ENCODE assay signal across 14 mouse cellular contexts in genomic region chr15:99382893-99383292, GRCm38 (mm10). TPM values are rescaled to one million over a fixed set of nuclear protein-coding genes. Genes with fewer than 3 reads are reported as not detected.
DNase-seq lines count a peak whose midpoint lies in the region; ATAC-seq lines count a peak whose summit lies in the region.
"Had no signal": no experiment of that assay in that cellular context is flagged by ENCODE, and none has a peak within 500 bp of the region (broad histone marks: within the 10 kb centered on the region; RNA-seq: fewer than 3 reads in every experiment).

No protein-coding gene starts in this region.

- H3K4me1 ChIP-seq in lung, embryonic 16.5 days (replicated peaks; ENCODE audit: control insufficient read depth, insufficient read depth, low read length): no peaks in the 10 kb centered on the region
- H3K4me1 ChIP-seq in forebrain, embryonic 12.5 days: no peaks in the 10 kb centered on the region
- no peaks in the 10 kb centered on the region for H3K4me1 ChIP-seq in hindbrain, embryonic 10.5 days (replicated peaks)
- H3K4me1 ChIP-seq: heart, embryonic 12.5 days; neural tube, embryonic 15.5 days had no signal

- no peak overlapping the region for H3K4me2 ChIP-seq in lung, embryonic 16.5 days (ENCODE audit: low read depth, low read length)
- H3K4me2 ChIP-seq in forebrain, embryonic 12.5 days: no peak overlapping the region
- H3K4me2 ChIP-seq: heart, embryonic 12.5 days; limb, embryonic 15.5 days; neural tube, embryonic 15.5 days had no signal

- H3K27ac ChIP-seq in lung, embryonic 16.5 days (ENCODE audit: low read length): peak overlapping the region; percentile 46; the same call in 1 of the 2 replicates
- H3K27ac ChIP-seq in forebrain, embryonic 12.5 days: no peak overlapping the region
- no peak overlapping the region for H3K27ac ChIP-seq in hindbrain, embryonic 10.5 days
- H3K27ac ChIP-seq: limb, embryonic 15.5 days; neural tube, embryonic 15.5 days had no signal

- H3K9me3 ChIP-seq in lung, embryonic 16.5 days (ENCODE audit: control insufficient read depth, low read length): no peaks in the 10 kb centered on the region; the same call in 1 of the 2 replicates
- 0 out of 2 replicates have a peak, but pooled peaks cover 3% of the 10 kb centered on the region for H3K9me3 ChIP-seq in forebrain, embryonic 12.5 days
- 0 out of 2 replicates have a peak, but pooled peaks cover 4% of the 10 kb centered on the region for H3K9me3 ChIP-seq in hindbrain, embryonic 10.5 days
- H3K9me3 ChIP-seq: limb, embryonic 15.5 days; neural tube, embryonic 15.5 days had no signal

- H3K4me3 ChIP-seq in lung, embryonic 16.5 days (ENCODE audit: low read length): no peak overlapping the region
- no peak overlapping the region for H3K4me3 ChIP-seq in forebrain, embryonic 12.5 days (replicated peaks)
- H3K4me3 ChIP-seq in hindbrain, embryonic 10.5 days: no peak overlapping the region
- H3K4me3 ChIP-seq: heart, embryonic 12.5 days; limb, embryonic 15.5 days; neural tube, embryonic 15.5 days had no signal

- no peaks in the 10 kb centered on the region for H3K27me3 ChIP-seq in lung, embryonic 16.5 days (ENCODE audit: control insufficient read depth, insufficient read depth, low read depth, low read length)
- H3K27me3 ChIP-seq in forebrain, embryonic 12.5 days: no peaks in the 10 kb centered on the region
- no peaks in the 10 kb centered on the region for H3K27me3 ChIP-seq in hindbrain, embryonic 10.5 days (ENCODE audit: insufficient read depth, poor library complexity, severe bottlenecking)
- H3K27me3 ChIP-seq: heart, embryonic 12.5 days; limb, embryonic 15.5 days; neural tube, embryonic 15.5 days had no signal

- ATAC-seq in lung, embryonic 16.5 days (ENCODE audit: low read depth): peak; percentile 82
- ATAC-seq in forebrain, embryonic 12.5 days (ENCODE audit: low FRiP score): no peak
- no peak for ATAC-seq in inflammation-experienced regulatory T-cells, adult 6 months

- H3K9ac ChIP-seq in lung, embryonic 16.5 days (ENCODE audit: low read length): no peak overlapping the region
- no peak overlapping the region for H3K9ac ChIP-seq in forebrain, embryonic 12.5 days
- H3K9ac ChIP-seq: heart, embryonic 12.5 days; limb, embryonic 15.5 days; neural tube, embryonic 15.5 days had no signal

- H3K36me3 ChIP-seq in lung, embryonic 16.5 days (ENCODE audit: control insufficient read depth, insufficient read depth, low read length): no peaks in the 10 kb centered on the region
- no peaks in the 10 kb centered on the region for H3K36me3 ChIP-seq in forebrain, embryonic 12.5 days (replicated peaks)
- no peaks in the 10 kb centered on the region for H3K36me3 ChIP-seq in hindbrain, embryonic 10.5 days
- H3K36me3 ChIP-seq: heart, embryonic 12.5 days; limb, embryonic 15.5 days; neural tube, embryonic 15.5 days had no signal

- peak; percentile 80 for DNase-seq in kidney, adult 11 months
- no peak for DNase-seq in kidney, postnatal 4 days
- no peak for DNase-seq in lung, postnatal 10 days
- DNase-seq in kidney, postnatal 36 days: peak; percentile 51 to 87
- no peak for DNase-seq in hindbrain, embryonic 10.5 days (ENCODE audit: low spot score)
- DNase-seq: cerebellum, postnatal 36 days; gastrocnemius, postnatal 25 days; heart, postnatal 4 days had no signal

RNA-seq across cellular contexts. Expression of gene Tmbim6, which starts 9.8 kb away (rescaled TPM):
- polyA plus RNA-seq in lung, embryonic 16.5 days (2015; fragmentation: Nextera tagmentation; extraction: Ambion mirVana): 459 and 464 TPM in 2 replicates
- polyA plus RNA-seq in forebrain, embryonic 12.5 days (2016; fragmentation: Nextera tagmentation; extraction: Ambion mirVana): 252 and 256 TPM in 2 replicates
- 1,000 to 10,000 TPM; 1,026 to 1,183 (median 1,027) TPM for polyA plus RNA-seq in inflammation-experienced regulatory T-cells, adult 6 months (2017; shearing (Covaris generic))
- 283 and 284 TPM in 2 replicates for polyA plus RNA-seq in hindbrain, embryonic 10.5 days (2016; fragmentation: Nextera tagmentation; extraction: Ambion mirVana)

RNA-seq across cellular contexts. Expression of gene Fmnl3, which starts 12.6 kb away (rescaled TPM):
- polyA plus RNA-seq in lung, embryonic 16.5 days (2015; fragmentation: Nextera tagmentation; extraction: Ambion mirVana): 29.1 and 29.3 TPM in 2 replicates
- polyA plus RNA-seq in forebrain, embryonic 12.5 days (2016; fragmentation: Nextera tagmentation; extraction: Ambion mirVana): 12.1 and 14.1 TPM in 2 replicates
- polyA plus RNA-seq in inflammation-experienced regulatory T-cells, adult 6 months (2017; shearing (Covaris generic)): 10 to 100 TPM in 1 of 3 experiments, 1 to 10 TPM in 2; 5.5 to 13.4 (median 9.2) TPM
- polyA plus RNA-seq in hindbrain, embryonic 10.5 days (2016; fragmentation: Nextera tagmentation; extraction: Ambion mirVana): 10.7 and 14.6 TPM in 2 replicates

Comparison
In these comparisons a context has a peak if more than half of its experiments do, and no peak if none do; other contexts are left out.
1. DNase-seq: peak in kidney, adult 11 months (single experiment) and kidney, postnatal 36 days (2 of 2); none in kidney, postnatal 4 days (0 of 2), lung, postnatal 10 days (single experiment) and hindbrain, embryonic 10.5 days (single experiment).